Mouse (Mus musculus): ENCODE measurements around the gene Trak1. TPM values are rescaled to one million over a fixed set of nuclear protein-coding genes. Genes with fewer than 3 reads are reported as not detected.

The Trak1 gene
- polyA plus RNA-seq, 1 experiment from 2014 or later, result 20.8 TPM

DNA sequence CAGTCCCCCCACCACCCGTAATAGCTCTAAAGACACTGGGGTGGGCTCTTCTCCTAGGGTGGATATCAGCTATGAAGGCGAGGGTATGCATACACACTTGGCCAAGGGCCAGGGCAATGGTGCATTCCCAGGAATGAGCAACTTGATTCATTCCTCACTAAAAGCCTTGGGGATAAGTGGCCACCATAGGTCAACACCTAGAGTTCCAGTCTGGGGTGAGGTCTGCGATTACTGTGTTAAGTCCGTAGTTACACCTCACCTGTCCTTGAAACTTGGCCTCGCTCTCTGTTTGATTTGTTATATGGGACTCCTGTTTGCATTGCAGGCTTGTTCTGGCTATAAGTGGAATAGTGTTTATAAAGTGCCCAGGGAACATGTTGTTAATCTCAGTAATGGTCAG is 125.1 kb downstream of the Trak1 start:
- ATAC-seq (ENCODE audit: insufficient read depth) (peak; percentile 42; the same call in 1 of the 2 replicates), DNase-seq (peak; percentile 45)
- peaks cover 6% of the 10 kb centered on the region; the same call in 1 of the 2 replicates for H3K4me1 ChIP-seq (ENCODE audit: insufficient read depth)
- H3K27ac ChIP-seq (ENCODE audit: low read depth), result no peak overlapping the region
- H3K9ac ChIP-seq, result no peak overlapping the region
- no peak overlapping the region for H3K4me3 ChIP-seq (ENCODE audit: low read depth, low read length)
- no peaks in the 10 kb centered on the region for H3K36me3 ChIP-seq (ENCODE audit: insufficient read depth)
- 54% methylated on average over 5 of the region's 5 CpGs for WGBS
- no peaks in the 10 kb centered on the region for H3K9me3 ChIP-seq (ENCODE audit: low read depth, low read length)
- no peak for TF ChIP-seq CTCF (IDR thresholded peaks at IDR 0.05; ENCODE audit: low read depth)
- no peak overlapping the region for H3K4me2 ChIP-seq
- no peaks in the 10 kb centered on the region for H3K27me3 ChIP-seq (ENCODE audit: insufficient read depth, low read length)

DNA sequence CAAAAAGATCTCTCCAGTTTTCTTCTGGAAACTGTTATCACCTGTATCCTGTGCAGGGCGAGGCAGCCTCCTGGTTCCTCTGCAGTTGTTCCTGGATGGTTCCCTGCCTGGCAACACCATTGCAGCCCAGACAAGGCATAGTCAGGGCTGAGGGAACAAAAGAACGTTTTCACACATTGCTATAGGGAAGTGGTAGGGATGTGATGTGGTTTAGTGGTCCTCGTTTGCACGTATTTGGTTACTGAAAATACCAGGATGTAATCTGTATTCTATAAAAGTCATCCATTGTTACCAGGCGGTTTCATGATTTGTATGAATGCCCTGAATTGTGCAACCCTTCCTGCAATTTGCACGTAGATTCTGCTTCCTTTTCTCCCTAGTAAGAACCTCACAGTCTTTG is 126.3 kb downstream of the Trak1 start:
- ATAC-seq (ENCODE audit: insufficient read depth) (no peak), DNase-seq (no peak)
- H3K9me3 ChIP-seq (ENCODE audit: low read depth, low read length), result no peaks in the 10 kb centered on the region
- peaks cover 6% of the 10 kb centered on the region; the same call in 1 of the 2 replicates for H3K4me1 ChIP-seq (ENCODE audit: insufficient read depth)
- WGBS, result 79% methylated on average over 6 of the region's 6 CpGs
- no peaks in the 10 kb centered on the region for H3K27me3 ChIP-seq (ENCODE audit: insufficient read depth, low read length)
- H3K9ac ChIP-seq, result no peak overlapping the region
- H3K27ac ChIP-seq (ENCODE audit: low read depth), result no peak overlapping the region
- no peak for TF ChIP-seq CTCF (IDR thresholded peaks at IDR 0.05; ENCODE audit: low read depth)
- no peak overlapping the region for H3K4me2 ChIP-seq
- H3K36me3 ChIP-seq (ENCODE audit: insufficient read depth), result no peaks in the 10 kb centered on the region
- no peak overlapping the region for H3K4me3 ChIP-seq (ENCODE audit: low read depth, low read length)

DNA sequence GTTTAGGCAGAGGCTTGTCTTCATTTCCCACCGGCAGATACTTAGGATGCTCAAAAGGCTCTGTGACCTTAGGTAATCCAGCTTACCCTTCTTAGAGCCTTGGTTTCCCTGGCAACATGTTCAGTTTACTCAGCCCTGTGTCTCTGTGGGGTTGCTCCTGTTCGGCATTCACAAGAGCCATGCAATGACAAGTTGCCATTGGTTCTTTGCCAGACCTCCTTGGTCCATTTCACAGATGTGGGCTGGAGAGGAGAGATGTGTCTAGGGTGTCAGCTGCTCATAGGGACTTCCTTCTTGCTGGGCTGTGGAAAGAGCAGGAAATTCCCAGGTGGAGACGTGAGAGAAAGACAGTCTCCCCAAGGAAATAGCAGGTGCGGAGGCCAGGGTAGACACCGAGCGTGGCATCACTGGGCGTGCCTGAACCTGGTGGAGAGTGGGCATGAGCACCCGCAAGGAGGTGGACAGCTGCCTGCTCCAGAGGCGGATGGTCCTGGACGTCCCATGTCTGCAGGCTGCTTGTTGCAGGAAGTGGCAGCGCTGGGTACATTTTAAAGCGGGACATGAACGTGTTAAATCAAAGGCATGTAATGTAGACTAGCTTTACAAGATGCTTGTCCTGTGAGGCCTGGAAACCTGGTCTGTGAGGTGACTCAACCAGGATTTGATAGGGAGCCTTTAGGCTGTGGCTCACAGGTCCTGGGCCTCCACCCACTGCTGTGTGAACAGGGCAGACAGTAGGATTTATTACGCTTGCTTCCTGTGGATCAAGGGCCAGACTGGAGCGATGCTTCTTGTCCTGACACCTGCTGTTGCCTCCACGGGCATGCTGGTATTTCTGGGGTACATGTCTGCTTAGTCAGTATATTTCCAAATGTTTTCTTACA is 127.2 kb downstream of the Trak1 start:
- Histone ChIP-seq H3K36me3 (ENCODE audit: insufficient read depth) (no peaks in the 10 kb centered on the region), H3K4me2 (no peak overlapping the region), H3K9ac (no peak overlapping the region), H3K27me3 (ENCODE audit: insufficient read depth, low read length) (no peaks in the 10 kb centered on the region), H3K9me3 (ENCODE audit: low read depth, low read length) (no peaks in the 10 kb centered on the region), H3K4me1 (ENCODE audit: insufficient read depth) (peaks cover 6% of the 10 kb centered on the region; the same call in 1 of the 2 replicates), H3K27ac (ENCODE audit: low read depth) (no peak overlapping the region), H3K4me3 (ENCODE audit: low read depth, low read length) (no peak overlapping the region)
- 82% methylated on average over 16 of the region's 16 CpGs for WGBS
- ATAC-seq (ENCODE audit: insufficient read depth) (no peak), DNase-seq (no peak)
- no peak for TF ChIP-seq CTCF (IDR thresholded peaks at IDR 0.05; ENCODE audit: low read depth)

DNA sequence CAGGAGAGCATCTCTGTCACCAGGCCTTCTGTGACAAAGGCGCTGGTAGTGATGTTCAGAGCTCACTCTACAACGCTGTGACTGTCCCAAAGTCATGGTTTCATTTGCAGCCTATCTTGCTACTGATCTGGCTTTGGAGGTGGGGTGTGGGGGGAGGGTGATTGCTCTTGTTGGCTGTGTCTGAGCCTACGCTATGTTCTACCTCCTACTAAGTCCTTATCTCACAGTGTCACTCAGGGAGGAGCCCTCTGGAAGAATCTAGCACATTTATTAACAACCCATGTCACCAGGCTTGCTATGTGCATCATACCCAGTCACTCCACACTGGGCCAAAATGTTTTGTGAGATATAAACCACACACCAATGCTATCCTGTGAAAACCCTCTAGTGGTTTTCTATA is 129.1 kb downstream of the Trak1 start:
- 0 out of 2 replicates have a peak overlapping the region, but pooled peaks have one; percentile 14 for H3K27ac ChIP-seq (ENCODE audit: low read depth)
- H3K36me3 ChIP-seq (ENCODE audit: insufficient read depth), result no peaks in the 10 kb centered on the region
- H3K4me2 ChIP-seq, result no peak overlapping the region
- ATAC-seq (ENCODE audit: insufficient read depth) (0 out of 2 replicates have a peak, but pooled peaks have one; percentile 48), DNase-seq (no peak)
- TF ChIP-seq CTCF (IDR thresholded peaks at IDR 0.05; ENCODE audit: low read depth), result no peak
- no peaks in the 10 kb centered on the region for H3K27me3 ChIP-seq (ENCODE audit: insufficient read depth, low read length)
- 74% methylated on average over 3 of the region's 3 CpGs for WGBS
- H3K9me3 ChIP-seq (ENCODE audit: low read depth, low read length), result no peaks in the 10 kb centered on the region
- H3K4me3 ChIP-seq (ENCODE audit: low read depth, low read length), result no peak overlapping the region
- no peak overlapping the region for H3K9ac ChIP-seq
- peaks cover 11% of the 10 kb centered on the region; the same call in 1 of the 2 replicates for H3K4me1 ChIP-seq (ENCODE audit: insufficient read depth)

DNA sequence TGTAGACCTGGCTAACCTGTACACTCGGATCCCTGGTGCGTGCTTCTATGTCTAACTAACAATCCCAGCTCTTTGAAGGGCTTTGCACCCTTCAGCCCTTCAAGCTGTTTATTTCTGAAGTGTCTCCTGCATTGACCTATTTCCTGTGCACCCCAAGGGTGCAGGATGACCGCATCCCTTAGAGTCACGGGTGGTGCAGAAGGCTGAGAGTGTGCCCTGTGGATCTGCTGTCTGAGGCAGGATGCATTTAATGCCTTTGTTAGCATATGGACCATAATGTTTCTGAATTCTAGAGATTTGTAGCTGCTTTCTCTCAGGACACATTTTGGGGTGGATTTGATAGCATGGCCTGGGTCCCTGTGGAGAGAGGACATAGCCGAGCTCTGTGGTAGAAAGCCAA is 129.6 kb downstream of the Trak1 start:
- ATAC-seq (ENCODE audit: insufficient read depth), result no peak

DNA sequence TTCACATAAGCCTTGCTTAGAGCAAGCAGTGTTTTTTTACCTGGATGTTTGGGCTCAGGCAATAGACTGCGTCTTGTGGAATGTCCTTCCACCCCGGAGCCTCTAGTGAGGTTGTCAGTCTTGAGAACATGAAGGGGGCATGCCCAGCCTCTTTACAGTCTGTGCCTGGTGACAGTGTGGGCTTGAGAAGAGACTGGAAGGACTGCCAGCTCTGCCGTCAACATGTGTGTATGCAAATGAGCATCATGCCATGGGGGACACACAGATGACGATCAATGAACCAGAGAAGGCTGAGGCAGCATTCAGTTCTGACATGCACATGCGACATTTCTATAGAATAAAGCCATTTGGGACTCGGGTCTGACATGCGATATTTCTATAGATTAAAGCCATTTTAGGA is 132.3 kb downstream of the Trak1 start:
- 85% methylated on average over 7 of the region's 7 CpGs for WGBS
- Histone ChIP-seq H3K4me3 (ENCODE audit: low read depth, low read length) (no peak overlapping the region), H3K9me3 (ENCODE audit: low read depth, low read length) (no peaks in the 10 kb centered on the region), H3K27me3 (ENCODE audit: insufficient read depth, low read length) (no peaks in the 10 kb centered on the region), H3K9ac (no peak overlapping the region), H3K27ac (ENCODE audit: low read depth) (no peak overlapping the region), H3K36me3 (ENCODE audit: insufficient read depth) (no peaks in the 10 kb centered on the region), H3K4me2 (no peak overlapping the region), H3K4me1 (ENCODE audit: insufficient read depth) (0 out of 2 replicates have a peak, but pooled peaks cover 7% of the 10 kb centered on the region)
- no peak for TF ChIP-seq CTCF (IDR thresholded peaks at IDR 0.05; ENCODE audit: low read depth)
- ATAC-seq (ENCODE audit: insufficient read depth) (no peak), DNase-seq (no peak)

More for the DNA sequence above, 129.6 kb downstream of the Trak1 start:
- no peaks in the 10 kb centered on the region for H3K9me3 ChIP-seq (ENCODE audit: low read depth, low read length)
- 0 out of 2 replicates have a peak overlapping the region, but pooled peaks have one; percentile 14 for H3K27ac ChIP-seq (ENCODE audit: low read depth)
- H3K4me2 ChIP-seq, result no peak overlapping the region
- H3K4me3 ChIP-seq (ENCODE audit: low read depth, low read length), result no peak overlapping the region
- no peak overlapping the region for H3K9ac ChIP-seq
- 82% methylated on average over 5 of the region's 5 CpGs for WGBS
- H3K27me3 ChIP-seq (ENCODE audit: insufficient read depth, low read length), result no peaks in the 10 kb centered on the region
- 0 out of 2 replicates have a peak, but pooled peaks cover 7% of the 10 kb centered on the region for H3K4me1 ChIP-seq (ENCODE audit: insufficient read depth)
- no peaks in the 10 kb centered on the region for H3K36me3 ChIP-seq (ENCODE audit: insufficient read depth)
- TF ChIP-seq CTCF (IDR thresholded peaks at IDR 0.05; ENCODE audit: low read depth), result no peak
- DNase-seq, result no peak

DNA sequence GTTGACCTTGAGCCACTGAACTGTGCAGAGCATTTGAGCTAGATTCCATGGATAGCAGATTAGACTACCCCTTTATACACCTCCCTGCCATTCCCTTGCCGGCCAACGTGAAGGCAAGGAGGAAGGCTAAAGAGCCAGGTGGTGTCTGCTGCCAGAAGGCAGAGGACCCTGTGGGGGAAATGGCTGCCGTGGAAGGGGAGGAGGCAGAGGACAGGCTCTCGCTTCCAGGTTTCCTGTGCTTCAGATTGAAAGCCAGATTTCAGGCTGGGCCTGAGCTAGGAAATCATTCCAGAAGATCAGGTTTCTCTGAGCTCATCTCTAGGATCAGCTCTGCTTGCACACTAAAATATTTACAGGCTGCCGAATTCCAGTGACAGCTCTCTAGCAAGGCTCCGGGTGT is 133.1 kb downstream of the Trak1 start:
- no peak for DNase-seq
- H3K4me2 ChIP-seq, result no peak overlapping the region
- H3K27ac ChIP-seq (ENCODE audit: low read depth), result peak overlapping the region; percentile 8; the same call in 1 of the 2 replicates

More for the DNA sequence above, 133.1 kb downstream of the Trak1 start:
- H3K27me3 ChIP-seq (ENCODE audit: insufficient read depth, low read length), result no peaks in the 10 kb centered on the region
- TF ChIP-seq CTCF (IDR thresholded peaks at IDR 0.05; ENCODE audit: low read depth), result no peak
- WGBS, result 24% methylated on average over 6 of the region's 6 CpGs
- 0 out of 2 replicates have a peak, but pooled peaks cover 7% of the 10 kb centered on the region for H3K4me1 ChIP-seq (ENCODE audit: insufficient read depth)
- no peak overlapping the region for H3K9ac ChIP-seq
- H3K36me3 ChIP-seq (ENCODE audit: insufficient read depth), result no peaks in the 10 kb centered on the region
- no peak for ATAC-seq (ENCODE audit: insufficient read depth)
- H3K9me3 ChIP-seq (ENCODE audit: low read depth, low read length), result no peaks in the 10 kb centered on the region
- H3K4me3 ChIP-seq (ENCODE audit: low read depth, low read length), result no peak overlapping the region

All from lung, embryonic 14.5 days (tissue).